Mouse (Mus musculus) liver, postnatal 0 days (tissue): Measurements from ENCODE around the gene Zic2.

Experiments
- CTCF ChIP-seq: sonication (generic); IDR thresholded peaks from 2 replicates; pipeline ENCODE4 v1.5.1; 2016; ENCODE audit warnings: antibody characterized with exemption, low read depth
- EP300 ChIP-seq: IDR thresholded peaks from 2 replicates; pipeline ENCODE4 v1.6.1; 2016; ENCODE audit warnings: antibody characterized with exemption, low read depth, mild to moderate bottlenecking

DNA sequence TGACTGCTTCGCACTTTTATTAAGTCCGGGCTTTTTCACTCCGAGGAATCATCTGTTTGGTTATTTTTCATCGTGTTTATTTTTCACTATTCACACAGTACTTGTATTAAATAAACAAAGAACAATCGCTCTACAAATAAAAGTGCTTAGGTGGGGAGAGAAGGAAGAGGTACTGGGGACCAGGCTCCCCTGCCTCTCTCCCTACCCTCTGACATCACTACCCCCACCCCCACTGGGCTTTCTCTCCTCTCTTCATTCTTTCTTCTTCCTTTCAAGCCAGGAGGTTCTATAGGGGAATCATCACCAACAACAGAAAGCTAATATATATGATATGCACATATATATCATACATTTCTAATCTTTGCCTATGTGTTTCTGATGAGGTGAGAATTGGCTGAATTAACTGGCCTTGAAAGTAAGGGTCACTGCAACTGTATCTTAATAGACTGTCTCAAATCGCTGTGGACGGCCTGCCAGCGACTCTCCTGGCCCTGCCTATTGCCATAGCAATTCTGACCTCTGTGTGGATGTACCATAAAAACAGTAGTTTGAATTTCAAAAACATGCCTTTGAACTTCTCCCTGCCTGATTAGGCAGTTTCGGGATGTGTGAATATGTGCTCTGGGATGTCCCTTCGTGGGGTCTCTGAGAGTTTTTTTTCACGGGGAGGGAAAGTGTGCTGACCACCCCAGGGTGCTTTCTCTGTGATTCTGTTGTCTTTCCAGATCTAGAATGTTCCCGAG, 21.1 kb upstream of the Zic2 start:
- TF ChIP-seq CTCF (no peak), EP300 (no peak)
